17 mouse cellular contexts compared by ENCODE assay signal in the genomic region with DNA sequence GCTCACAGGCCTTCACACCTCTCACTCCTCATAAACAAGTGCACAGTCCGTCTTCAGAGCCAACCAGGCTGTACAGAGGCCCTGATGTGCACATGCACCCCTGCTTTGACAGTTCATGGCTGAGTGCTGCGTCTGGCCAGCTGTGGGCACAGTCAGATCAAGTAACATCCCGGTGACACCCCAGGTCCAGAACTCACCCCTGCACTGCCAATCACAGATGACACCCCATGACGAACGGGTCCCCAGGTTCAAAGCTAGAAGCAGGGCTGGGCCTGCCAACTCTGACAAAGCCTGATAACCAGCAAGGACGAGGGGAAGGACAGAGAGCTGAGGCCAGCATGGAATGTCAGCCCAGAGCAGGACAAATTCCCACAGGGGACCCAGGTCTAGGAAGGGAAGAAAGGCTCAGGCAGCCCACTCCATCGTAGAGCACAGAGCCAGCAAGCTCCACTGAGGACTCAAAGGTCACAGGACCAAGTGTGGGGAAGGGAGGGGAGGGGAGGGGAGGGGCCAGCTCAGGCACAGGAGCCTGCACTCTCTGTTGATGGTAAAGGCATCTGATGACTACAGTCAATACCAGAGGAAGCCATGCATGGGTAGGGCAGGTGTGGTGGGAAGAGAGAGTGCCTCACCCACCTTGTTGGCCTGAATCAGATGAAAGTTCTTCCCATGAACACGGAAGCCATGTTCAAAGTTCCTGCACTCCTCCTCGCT. TPM values are rescaled to one million over a fixed set of nuclear protein-coding genes. Genes with fewer than 3 reads are reported as not detected.
DNase-seq lines count a peak whose midpoint lies in the region; ATAC-seq and TF ChIP-seq lines count a peak whose summit lies in the region.
"Had no signal": no experiment of that assay in that cellular context is flagged by ENCODE, and none has a peak within 500 bp of the region (broad histone marks: within the 10 kb centered on the region; RNA-seq: fewer than 3 reads in every experiment).

No protein-coding gene starts in this region.

- no peak for DNase-seq in heart, postnatal 0 days (ENCODE audit: low spot score)
- no peak for DNase-seq in heart, postnatal 14 days
- DNase-seq in adrenal gland, adult 8-10 months = peak; percentile 60
- DNase-seq in adrenal gland, postnatal 36 days = peak; percentile 44 to 67
- no peak for DNase-seq in retina, postnatal 1 day
- no peak for DNase-seq in urinary bladder, postnatal 25 days (ENCODE audit: low spot score)
- DNase-seq: cerebellum, adult 9-10 months; heart, postnatal 4 days; layer of hippocampus, adult 9-11 months had no signal

- TF ChIP-seq EP300 in heart, postnatal 0 days (IDR thresholded peaks at IDR 0.05; ENCODE audit: low read depth) = no peak

- H3K4me2 ChIP-seq in heart, postnatal 0 days (ENCODE audit: low read depth, low read length) = no peak overlapping the region
- H3K4me2 ChIP-seq in liver, embryonic 15.5 days = no peak overlapping the region
- H3K4me2 ChIP-seq: forebrain, embryonic 13.5 days; midbrain, embryonic 11.5 days had no signal

- H3K27me3 ChIP-seq in heart, postnatal 0 days (ENCODE audit: control insufficient read depth, insufficient read depth, low read length) = no peaks in the 10 kb centered on the region
- no peaks in the 10 kb centered on the region for H3K27me3 ChIP-seq in liver, embryonic 15.5 days
- H3K27me3 ChIP-seq: forebrain, embryonic 13.5 days had no signal

- no peak overlapping the region for H3K9ac ChIP-seq in heart, postnatal 0 days (replicated peaks; ENCODE audit: low read depth, low read length)
- H3K9ac ChIP-seq in liver, embryonic 15.5 days = no peak overlapping the region
- H3K9ac ChIP-seq: forebrain, embryonic 13.5 days had no signal

- H3K9me3 ChIP-seq in heart, postnatal 0 days (replicated peaks; ENCODE audit: control insufficient read depth, low read length) = no peaks in the 10 kb centered on the region
- H3K9me3 ChIP-seq in liver, embryonic 15.5 days (replicated peaks) = no peaks in the 10 kb centered on the region
- H3K9me3 ChIP-seq: forebrain, embryonic 13.5 days had no signal

- no peak overlapping the region for H3K27ac ChIP-seq in heart, postnatal 0 days (ENCODE audit: low read depth)
- no peak overlapping the region for H3K27ac ChIP-seq in liver, embryonic 15.5 days (replicated peaks)
- H3K27ac ChIP-seq: forebrain, embryonic 13.5 days had no signal

- H3K4me3 ChIP-seq in heart, postnatal 0 days (ENCODE audit: low read depth, low read length) = no peak overlapping the region
- H3K4me3 ChIP-seq in liver, embryonic 15.5 days (replicated peaks) = no peak overlapping the region
- H3K4me3 ChIP-seq: forebrain, embryonic 13.5 days; myocyte had no signal

- H3K4me1 ChIP-seq in heart, postnatal 0 days (ENCODE audit: control insufficient read depth, insufficient read depth) = peaks cover 5% of the 10 kb centered on the region; the same call in 1 of the 2 replicates
- H3K4me1 ChIP-seq in liver, embryonic 15.5 days (replicated peaks) = 0 out of 2 replicates have a peak, but pooled peaks cover 7% of the 10 kb centered on the region
- H3K4me1 ChIP-seq: forebrain, embryonic 13.5 days had no signal

- WGBS in heart, postnatal 0 days = 52% methylated on average over 9 of the region's 9 CpGs
- WGBS in liver, embryonic 15.5 days (ENCODE audit: insufficient replicate concordance) = 66% methylated on average over 9 of the region's 9 CpGs

- H3K36me3 ChIP-seq in heart, postnatal 0 days (replicated peaks; ENCODE audit: control insufficient read depth, insufficient read depth, low read length) = peaks cover 91% of the 10 kb centered on the region
- peaks cover 74% of the 10 kb centered on the region for H3K36me3 ChIP-seq in liver, embryonic 15.5 days (replicated peaks)

- no peak for TF ChIP-seq CTCF in heart, postnatal 0 days (IDR thresholded peaks at IDR 0.05; ENCODE audit: low read depth)

- intact Hi-C loops in heart, postnatal 14 days (cut with DNase I) = no loop called here

- peak; percentile 36 for ATAC-seq in heart, postnatal 0 days (ENCODE audit: insufficient read depth, low read depth)
- ATAC-seq in liver, embryonic 15.5 days (ENCODE audit: insufficient read depth) = peak; percentile 25; the same call in 1 of the 2 replicates
- ATAC-seq: CD4-positive, CD25-positive, alpha-beta regulatory T cell, adult 4 months; forebrain, embryonic 13.5 days had no signal

RNA-seq across cellular contexts. Expression of a gene that starts 10.4 kb away (rescaled TPM):
- 7.4 and 11.7 TPM in 2 replicates for total RNA-seq in heart, postnatal 0 days (2014; rRNA removed; ENCODE audit: low replicate concordance)
- 5.0 and 5.1 TPM in 2 replicates for polyA plus RNA-seq in heart, postnatal 0 days (2015; fragmentation: Nextera tagmentation; extraction: Ambion mirVana)
- total RNA-seq in heart, postnatal 14 days (2021) = 1 to 10 TPM; 2.4 to 3.1 TPM
- 10 to 100 TPM; 21.3 to 49.8 (median 30.1) TPM for total RNA-seq in adrenal gland, adult 8-10 months (2022)
- 10 to 100 TPM; 20.2 to 38.2 TPM for total RNA-seq in adrenal gland, postnatal 36 days (2021)
- polyA plus RNA-seq in liver, embryonic 15.5 days (2015; fragmentation: Nextera tagmentation; extraction: Ambion mirVana) = 21.5 and 26.9 TPM in 2 replicates

RNA-seq across cellular contexts. Expression of a gene that starts 11.0 kb away (rescaled TPM):
- 32.7 and 47.8 TPM in 2 replicates for total RNA-seq in heart, postnatal 0 days (2014; rRNA removed; ENCODE audit: low replicate concordance)
- polyA plus RNA-seq in heart, postnatal 0 days (2015; fragmentation: Nextera tagmentation; extraction: Ambion mirVana) = 11.8 and 12.0 TPM in 2 replicates
- 10 to 100 TPM in 1 of 2 experiments, 1 to 10 TPM in 1; 9.2 to 12.4 TPM for total RNA-seq in heart, postnatal 14 days (2021)
- 10 to 100 TPM; 24.2 to 49.8 (median 41.4) TPM for total RNA-seq in adrenal gland, adult 8-10 months (2022)
- 10 to 100 TPM; 30.4 to 33.4 TPM for total RNA-seq in adrenal gland, postnatal 36 days (2021)
- 9.9 and 13.3 TPM in 2 replicates for polyA plus RNA-seq in liver, embryonic 15.5 days (2015; fragmentation: Nextera tagmentation; extraction: Ambion mirVana)

RNA-seq across cellular contexts. Expression of a gene that starts 43.1 kb away (rescaled TPM):
- not detected in 2 replicates for total RNA-seq in heart, postnatal 0 days (2014; rRNA removed; ENCODE audit: low replicate concordance)
- polyA plus RNA-seq in heart, postnatal 0 days (2015; fragmentation: Nextera tagmentation; extraction: Ambion mirVana) = not detected in 2 replicates
- total RNA-seq in heart, postnatal 14 days (2021) = not detected
- not detected for total RNA-seq in adrenal gland, adult 8-10 months (2022)
- total RNA-seq in adrenal gland, postnatal 36 days (2021) = not detected
- not detected in 2 replicates for polyA plus RNA-seq in liver, embryonic 15.5 days (2015; fragmentation: Nextera tagmentation; extraction: Ambion mirVana)
- total RNA-seq: heart, adult 8-10 months; heart, postnatal 4 days; MEL; neutrophil, adult 5-6 weeks had no signal
- polyA plus RNA-seq: CD4-positive, CD25-positive, alpha-beta regulatory T cell, adult 4 months; forebrain, embryonic 13.5 days; midbrain, embryonic 11.5 days; myocyte had no signal

Comparison
In these comparisons a context has a peak if more than half of its experiments do, and no peak if none do; other contexts are left out.
1. DNase-seq: peak in adrenal gland, adult 8-10 months (single experiment) and adrenal gland, postnatal 36 days (2 of 2); none in heart, postnatal 0 days (single experiment), heart, postnatal 14 days (0 of 2), retina, postnatal 1 day (single experiment) and urinary bladder, postnatal 25 days (single experiment).